Mouse (Mus musculus) heart, embryonic 14.5 days (tissue): ENCODE results near the gene 4930469K13Rik. TPM values are rescaled to one million over a fixed set of nuclear protein-coding genes. Genes with fewer than 3 reads are reported as not detected.

ENCODE experiments used
- ATAC-seq: fragments of 200-750 bp; cut with Nextera tagmentation; 2 replicates; pipeline ENCODE4 v1.8.0; 2017; ENCODE audit warnings: low read depth, moderate TSS enrichment; ENCODE audit not compliant: insufficient number of reproducible peaks, insufficient read depth, low FRiP score
- H3K27ac ChIP-seq, 2 experiments: fragments of 200-500 bp in 1 of 2; fragments of 300-500 bp in 1 of 2; sonication (generic) in 1 of 2; replicated peaks in 1 of 2; 2 replicates each; pipeline ENCODE4 v1.5.1; 2012 to 2014; ENCODE audit warnings: low read depth in 2 of 2, low read length in 2 of 2, control low read depth in 1 of 2, mild to moderate bottlenecking in 1 of 2, mixed read lengths in 1 of 2; ENCODE audit not compliant: control insufficient read depth in 1 of 2, insufficient read depth in 1 of 2
- H3K27me3 ChIP-seq: fragments of 300-500 bp; sonication (generic); 2 replicates; pipeline ENCODE4 v1.6.1; 2014; ENCODE audit warnings: mild to moderate bottlenecking, low read length, control low read depth; ENCODE audit not compliant: control insufficient read depth, insufficient read depth
- H3K36me3 ChIP-seq: fragments of 300-500 bp; sonication (generic); 2 replicates; pipeline ENCODE4 v1.6.1; 2014; ENCODE audit warnings: mild to moderate bottlenecking, control low read depth, low read length, mixed read lengths; ENCODE audit not compliant: control insufficient read depth, insufficient read depth
- H3K4me1 ChIP-seq, 2 experiments: fragments of 200-500 bp in 1 of 2; fragments of 300-500 bp in 1 of 2; sonication (generic) in 1 of 2; 2 replicates each; pipeline ENCODE4 v1.6.1; 2012 to 2014; ENCODE audit warnings: low read length in 2 of 2, control low read depth in 1 of 2, mixed read lengths in 1 of 2; ENCODE audit not compliant: control insufficient read depth in 2 of 2, insufficient read depth in 2 of 2
- H3K4me2 ChIP-seq: fragments of 300-500 bp; sonication (generic); 2 replicates; pipeline ENCODE4 v1.6.1; 2014; ENCODE audit warnings: mild to moderate bottlenecking, low read length
- H3K4me3 ChIP-seq, 2 experiments: fragments of 200-500 bp in 1 of 2; fragments of 300-500 bp in 1 of 2; sonication (generic) in 1 of 2; 2 replicates each; pipeline ENCODE4 v1.5.1; 2012 to 2014; ENCODE audit warnings: low read length in 2 of 2, mild to moderate bottlenecking in 2 of 2, control low read depth in 1 of 2, low read depth in 1 of 2, moderate library complexity in 1 of 2; ENCODE audit not compliant: control insufficient read depth in 1 of 2, insufficient read depth in 1 of 2
- H3K9ac ChIP-seq: fragments of 300-500 bp; sonication (generic); 2 replicates; pipeline ENCODE4 v1.6.1; 2014; ENCODE audit warnings: mild to moderate bottlenecking, low read length
- H3K9me3 ChIP-seq: fragments of 300-500 bp; sonication (generic); 2 replicates; pipeline ENCODE4 v1.6.1; 2016; ENCODE audit warnings: low read length, control low read depth; ENCODE audit not compliant: control insufficient read depth
- WGBS: fragments of 180-500 bp; shearing (Covaris S2); extraction: QIAGEN DNeasy Blood & Tissue Kit; methylation state at CpG from one replicate; pipeline ENCODE4 v1.1.7; 2014; 5-methylcytosine and 5-hydroxymethylcytosine counted together
- polyA plus RNA-seq: library from polyadenylated mRNA; unstranded; fragments of >200 nt; fragmentation: Nextera tagmentation; extraction: Ambion mirVana; gene quantifications from 2 replicates; pipeline ENCODE4 v1.2.1, GENCODE M21; 2014

The 4930469K13Rik gene
- polyA plus RNA-seq, 1 experiment from 2014 or later: not detected

GRCm38 (mm10) chr11:34109260-34109659 is 10.9 kb upstream of the 4930469K13Rik start:
- Histone ChIP-seq H3K9me3 (no peaks in the 10 kb centered on the region), H3K27me3 (no peaks in the 10 kb centered on the region), H3K4me2 (no peak overlapping the region), H3K4me1 (no peaks in the 10 kb centered on the region), H3K9ac (no peak overlapping the region), H3K4me3 (no peak overlapping the region), H3K27ac (no peak overlapping the region), H3K36me3 (no peaks in the 10 kb centered on the region)
- WGBS: 90% methylated on average over 1 of the region's 1 CpGs
- no peak for ATAC-seq

- Histone ChIP-seq H3K4me3 (no peak overlapping the region), H3K9ac (no peak overlapping the region), H3K4me2 (no peak overlapping the region), H3K27me3 (no peaks in the 10 kb centered on the region), H3K4me1 (no peaks in the 10 kb centered on the region), H3K27ac (no peak overlapping the region), H3K36me3 (no peaks in the 10 kb centered on the region), H3K9me3 (no peaks in the 10 kb centered on the region)
- WGBS: 36% methylated on average over 1 of the region's 1 CpGs
- ATAC-seq: no peak
These were observed 6.6 kb upstream of the 4930469K13Rik start for GRCm38 (mm10) chr11:34104919-34105318.

GRCm38 (mm10) chr11:34101827-34102226 is 3.5 kb upstream of the 4930469K13Rik start:
- no peak overlapping the region for H3K4me2 ChIP-seq
- 54% methylated on average over 4 of the region's 4 CpGs for WGBS
- no peak overlapping the region for H3K4me3 ChIP-seq
- no peak for ATAC-seq
- no peaks in the 10 kb centered on the region for H3K36me3 ChIP-seq
- H3K27ac ChIP-seq: no peak overlapping the region
- H3K27me3 ChIP-seq: no peaks in the 10 kb centered on the region
- H3K4me1 ChIP-seq: no peaks in the 10 kb centered on the region
- H3K9me3 ChIP-seq: no peaks in the 10 kb centered on the region
- H3K9ac ChIP-seq: no peak overlapping the region

- H3K27me3 ChIP-seq: no peaks in the 10 kb centered on the region
- H3K27ac ChIP-seq: no peak overlapping the region
- WGBS: 61% methylated on average over 3 of the region's 3 CpGs
- H3K4me3 ChIP-seq: no peak overlapping the region
- no peak for ATAC-seq
- no peak overlapping the region for H3K4me2 ChIP-seq
- H3K36me3 ChIP-seq: no peaks in the 10 kb centered on the region
- no peak overlapping the region for H3K9ac ChIP-seq
- H3K4me1 ChIP-seq: peaks cover 0 to 13% of the 10 kb centered on the region in 2 experiments; a peak in 1 of 4 replicates
- H3K9me3 ChIP-seq: no peaks in the 10 kb centered on the region
These were observed 11.3 kb downstream of the 4930469K13Rik start for GRCm38 (mm10) chr11:34087064-34087463.

DNA sequence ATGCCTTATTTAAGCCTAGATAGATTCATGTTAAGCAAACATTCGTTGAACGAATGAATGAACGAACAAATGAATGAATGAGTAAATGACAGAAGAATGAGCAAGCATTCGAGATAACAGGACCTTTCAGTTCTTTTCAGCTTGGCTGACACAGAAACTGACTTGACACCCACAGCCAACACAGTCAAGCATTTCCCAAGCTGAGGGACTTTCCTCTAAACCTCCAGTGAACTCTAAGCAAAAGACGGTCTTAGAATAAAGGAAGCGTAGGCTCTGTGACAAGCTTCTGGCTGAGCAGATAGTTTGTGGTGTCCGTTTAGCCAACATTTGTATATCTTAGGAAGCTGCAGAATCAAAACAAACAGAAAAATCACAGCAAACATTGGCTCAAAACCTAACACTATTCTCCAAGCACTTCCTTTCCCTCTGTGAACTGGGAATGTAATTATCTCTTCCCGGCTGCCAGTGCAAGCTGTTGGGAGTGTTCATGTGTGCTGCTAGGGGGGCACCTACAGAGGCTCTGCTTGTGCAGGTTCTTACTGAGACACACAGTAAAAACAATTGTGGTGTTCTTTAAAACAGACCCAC is 12.1 kb downstream of the 4930469K13Rik start:
- Histone ChIP-seq H3K27ac (no peak overlapping the region), H3K27me3 (no peaks in the 10 kb centered on the region), H3K36me3 (no peaks in the 10 kb centered on the region), H3K4me3 (no peak overlapping the region), H3K9me3 (no peaks in the 10 kb centered on the region), H3K4me1 (peaks cover 0 to 13% of the 10 kb centered on the region in 2 experiments; a peak in 1 of 4 replicates), H3K9ac (no peak overlapping the region), H3K4me2 (no peak overlapping the region)
- no peak for ATAC-seq
- WGBS: 54% methylated on average over 8 of the region's 8 CpGs

DNA sequence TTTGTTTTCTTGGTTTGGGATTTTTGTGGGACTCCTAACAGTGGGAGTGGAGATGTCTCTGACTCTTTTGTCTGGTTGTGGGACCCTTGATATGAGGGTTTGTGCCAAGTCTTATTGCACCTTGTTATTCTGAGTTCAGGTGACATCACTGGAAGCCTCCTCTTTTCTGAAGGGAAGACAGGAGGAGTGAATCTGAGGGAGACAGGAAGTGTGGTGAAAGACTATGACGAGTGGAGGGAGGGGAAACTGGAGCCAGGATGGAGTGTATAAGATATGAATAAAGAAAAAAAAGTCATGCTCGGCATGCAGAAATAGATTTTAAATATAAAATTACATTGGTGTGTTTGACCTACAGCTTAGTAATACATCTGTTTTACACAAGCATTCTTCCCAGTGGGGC is 13.7 kb downstream of the 4930469K13Rik start:
- WGBS: 47% methylated on average over 2 of the region's 2 CpGs
- H3K4me2 ChIP-seq: no peak overlapping the region
- H3K9ac ChIP-seq: no peak overlapping the region

GRCm38 (mm10) chr11:34083795-34084194 is 14.6 kb downstream of the 4930469K13Rik start:
- Histone ChIP-seq H3K36me3 (no peaks in the 10 kb centered on the region), H3K4me3 (no peak overlapping the region), H3K4me1 (peaks cover 0 to 13% of the 10 kb centered on the region in 2 experiments; a peak in 1 of 4 replicates), H3K4me2 (no peak overlapping the region), H3K27ac (no peak overlapping the region; a peak in 1 of 4 replicates), H3K9me3 (no peaks in the 10 kb centered on the region), H3K27me3 (no peaks in the 10 kb centered on the region), H3K9ac (no peak overlapping the region)
- ATAC-seq: no peak
- WGBS: 33% methylated on average over 7 of the region's 7 CpGs

More for the DNA sequence above, 13.7 kb downstream of the 4930469K13Rik start:
- Histone ChIP-seq H3K4me3 (no peak overlapping the region), H3K9me3 (no peaks in the 10 kb centered on the region), H3K36me3 (no peaks in the 10 kb centered on the region), H3K27ac (no peak overlapping the region), H3K27me3 (no peaks in the 10 kb centered on the region), H3K4me1 (peaks cover 0 to 13% of the 10 kb centered on the region in 2 experiments; a peak in 1 of 4 replicates)
- no peak for ATAC-seq
